Mouse (Mus musculus): ENCODE results near the gene Zfp639. TPM values are rescaled to one million over a fixed set of nuclear protein-coding genes. Genes with fewer than 3 reads are reported as not detected.

Zfp639 gene
- polyA plus RNA-seq, 1 experiment, result 25.6 TPM

DNA sequence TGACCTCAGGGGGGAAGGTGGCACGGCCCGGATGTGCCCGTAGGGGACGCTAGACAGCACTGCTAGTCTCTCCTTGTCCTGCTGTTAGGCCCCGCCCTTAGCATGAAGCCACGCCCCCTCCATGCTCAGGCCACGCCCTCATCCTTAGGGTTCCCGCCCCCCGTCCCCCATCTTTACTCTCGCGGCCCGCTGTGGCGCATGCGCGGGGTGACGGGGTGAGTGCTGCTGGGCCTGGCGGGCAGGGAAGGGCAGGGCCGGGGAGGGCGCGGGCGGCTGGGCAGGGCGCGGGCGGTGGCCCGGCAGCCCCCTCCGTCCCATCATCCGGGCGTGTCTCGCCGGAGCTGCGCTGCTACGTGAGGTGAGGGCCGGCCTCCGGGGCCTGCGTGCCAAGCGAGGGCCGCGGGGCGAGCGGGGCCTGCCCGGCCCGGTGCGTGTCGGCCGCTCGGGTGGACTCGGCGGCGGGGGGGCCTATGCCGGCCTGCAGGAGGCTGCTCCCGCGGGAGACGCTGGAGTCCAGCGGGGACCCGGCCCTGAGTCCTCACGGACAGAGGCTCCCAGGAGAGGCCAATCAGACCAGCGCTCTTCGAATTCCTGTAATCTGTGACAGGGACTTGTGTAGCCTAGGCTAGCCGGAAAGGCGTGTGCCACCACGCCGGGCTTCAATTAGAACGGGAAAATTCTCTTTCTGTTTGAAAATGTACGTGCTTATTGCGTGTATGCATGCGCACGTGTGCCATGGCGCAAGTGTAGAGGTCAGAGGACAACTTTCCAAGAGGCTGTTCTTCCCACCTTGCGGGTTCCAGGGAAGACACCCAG, 524 bp downstream of the Zfp639 start:
- peak overlapping the region; percentile 79 for H3K27ac ChIP-seq (ENCODE audit: control insufficient read depth, insufficient read depth, low read depth, low read length, poor library complexity)
- peaks cover 2% of the 10 kb centered on the region; the same call in 1 of the 2 replicates for H3K4me1 ChIP-seq (ENCODE audit: control insufficient read depth, insufficient read depth, low read length)
- WGBS, result 1% methylated on average over 65 of the region's 69 CpGs
- TF ChIP-seq POLR2A (IDR thresholded peaks at IDR 0.05; ENCODE audit: borderline replicate concordance, control insufficient read depth, low read depth, low read length), result peak; percentile 21; the same call in 1 of the 2 replicates
- TF ChIP-seq CTCF (IDR thresholded peaks at IDR 0.05; ENCODE audit: control insufficient read depth, insufficient read depth, low read length), result peak; percentile 85
- H3K4me3 ChIP-seq (replicated peaks; ENCODE audit: control insufficient read depth, low read depth, low read length), result peak overlapping the region; percentile 67

DNA sequence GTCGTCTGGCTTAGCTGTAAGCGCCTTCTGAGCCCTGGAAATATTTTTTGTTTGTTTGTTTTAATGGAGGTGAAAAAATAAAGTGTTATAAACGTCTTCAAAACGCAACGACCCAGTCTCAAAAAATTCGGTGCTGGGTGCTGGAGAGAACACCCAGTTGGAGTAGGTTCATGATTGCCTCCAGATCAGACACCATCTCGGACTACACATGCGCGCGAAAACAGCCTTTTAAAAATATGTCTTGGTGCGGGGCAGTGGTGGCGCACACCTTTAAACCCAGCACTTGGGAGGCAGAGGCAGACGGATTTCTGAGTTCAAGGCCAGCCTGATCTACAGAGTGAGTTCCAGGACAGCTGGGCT, 1.1 kb downstream of the Zfp639 start:
- 3% methylated on average over 13 of the region's 13 CpGs for WGBS
- TF ChIP-seq CTCF (IDR thresholded peaks at IDR 0.05; ENCODE audit: control insufficient read depth, insufficient read depth, low read length) (no peak), POLR2A (IDR thresholded peaks at IDR 0.05; ENCODE audit: borderline replicate concordance, control insufficient read depth, low read depth, low read length) (no peak)
- H3K4me1 ChIP-seq (ENCODE audit: control insufficient read depth, insufficient read depth, low read length), result peaks cover 2% of the 10 kb centered on the region; the same call in 1 of the 2 replicates
- H3K27ac ChIP-seq (ENCODE audit: control insufficient read depth, insufficient read depth, low read depth, low read length, poor library complexity), result peak overlapping the region; percentile 79
- peak overlapping the region; percentile 67 for H3K4me3 ChIP-seq (replicated peaks; ENCODE audit: control insufficient read depth, low read depth, low read length)

DNA sequence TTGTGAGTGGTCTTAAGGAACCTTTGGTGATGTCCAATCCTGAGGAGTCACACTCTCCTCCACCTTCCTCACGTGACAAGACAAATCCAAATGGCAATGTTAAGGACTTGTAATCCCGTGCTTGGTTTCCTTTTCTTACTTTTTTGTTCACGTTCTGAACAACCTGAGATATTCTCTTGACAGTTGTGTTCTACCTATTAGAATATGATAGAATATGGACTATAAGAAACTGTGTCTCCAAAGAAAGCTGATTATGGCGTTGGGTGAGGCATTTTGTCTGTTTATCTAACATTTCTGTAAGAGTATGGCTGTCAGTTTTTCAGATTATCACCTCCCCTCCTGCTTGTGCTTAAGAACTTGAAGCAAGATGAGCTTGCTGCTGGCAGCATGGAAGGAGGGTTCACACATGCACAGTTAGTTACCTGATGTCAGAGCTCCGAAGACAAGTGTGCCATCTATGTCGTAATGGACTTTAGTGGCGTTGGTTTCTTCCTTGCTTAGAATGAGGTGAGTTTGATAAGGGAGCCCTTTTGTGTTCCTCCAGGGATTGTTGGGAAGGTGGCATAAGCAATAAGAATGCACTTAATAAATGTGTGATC, 2.7 kb downstream of the Zfp639 start:
- peak overlapping the region; percentile 54; the same call in 1 of the 2 replicates for H3K27ac ChIP-seq (ENCODE audit: control insufficient read depth, insufficient read depth, low read depth, low read length, poor library complexity)
- peaks cover 2% of the 10 kb centered on the region; the same call in 1 of the 2 replicates for H3K4me1 ChIP-seq (ENCODE audit: control insufficient read depth, insufficient read depth, low read length)
- peak overlapping the region; percentile 9 for H3K4me3 ChIP-seq (replicated peaks; ENCODE audit: control insufficient read depth, low read depth, low read length)
- 64% methylated on average over 7 of the region's 7 CpGs for WGBS
- TF ChIP-seq POLR2A (IDR thresholded peaks at IDR 0.05; ENCODE audit: borderline replicate concordance, control insufficient read depth, low read depth, low read length) (no peak), CTCF (IDR thresholded peaks at IDR 0.05; ENCODE audit: control insufficient read depth, insufficient read depth, low read length) (no peak)

DNA sequence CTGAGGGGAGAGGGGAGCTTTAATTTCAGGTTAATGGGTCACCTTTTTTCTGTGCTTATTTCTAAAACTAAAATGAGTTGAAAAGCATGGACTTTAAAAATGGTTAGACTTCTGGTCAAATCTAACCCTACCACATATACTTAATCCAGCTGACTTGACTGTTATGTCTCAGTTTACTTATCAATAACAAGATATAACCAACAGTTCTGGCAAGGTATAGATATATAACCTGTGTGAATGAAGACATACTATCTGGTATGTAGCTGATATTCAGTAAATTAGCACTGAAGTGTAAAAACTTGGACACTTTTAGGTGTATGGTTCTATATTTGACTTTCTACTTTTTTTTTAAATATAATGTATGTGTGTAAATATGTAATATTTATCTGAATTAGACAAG, 3.5 kb downstream of the Zfp639 start:
- H3K4me1 ChIP-seq (ENCODE audit: control insufficient read depth, insufficient read depth, low read length), result peaks cover 2% of the 10 kb centered on the region; the same call in 1 of the 2 replicates
- no peak for TF ChIP-seq CTCF (IDR thresholded peaks at IDR 0.05; ENCODE audit: control insufficient read depth, insufficient read depth, low read length)
- no peak for TF ChIP-seq POLR2A (IDR thresholded peaks at IDR 0.05; ENCODE audit: borderline replicate concordance, control insufficient read depth, low read depth, low read length)
- no peak overlapping the region for H3K27ac ChIP-seq (ENCODE audit: control insufficient read depth, insufficient read depth, low read depth, low read length, poor library complexity)
- no peak overlapping the region for H3K4me3 ChIP-seq (replicated peaks; ENCODE audit: control insufficient read depth, low read depth, low read length)

DNA sequence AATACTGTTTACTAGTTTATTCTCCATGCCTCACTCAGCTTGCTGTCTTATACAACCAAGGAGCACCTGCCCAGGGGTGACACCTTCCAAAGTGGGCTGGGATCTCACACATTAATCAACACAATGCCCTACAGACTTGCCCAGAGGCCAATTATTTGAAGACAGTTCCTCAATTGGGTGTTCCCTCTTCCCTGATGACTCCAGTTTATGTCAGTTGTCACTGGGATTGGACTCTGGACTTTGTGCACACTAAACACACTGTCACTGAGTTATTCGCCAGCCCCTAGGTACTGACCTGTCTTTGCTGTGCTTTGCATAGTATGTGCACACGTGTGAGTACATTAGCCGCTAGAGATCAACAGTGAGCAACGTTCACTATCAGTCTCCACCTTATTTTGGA, 17.1 kb downstream of the Zfp639 start:
- Histone ChIP-seq H3K4me1 (ENCODE audit: control insufficient read depth, insufficient read depth, low read length) (no peaks in the 10 kb centered on the region), H3K4me3 (replicated peaks; ENCODE audit: control insufficient read depth, low read depth, low read length) (no peak overlapping the region), H3K27ac (ENCODE audit: control insufficient read depth, insufficient read depth, low read depth, low read length, poor library complexity) (no peak overlapping the region)
- TF ChIP-seq POLR2A (IDR thresholded peaks at IDR 0.05; ENCODE audit: borderline replicate concordance, control insufficient read depth, low read depth, low read length), result no peak
- no peak for TF ChIP-seq CTCF (IDR thresholded peaks at IDR 0.05; ENCODE audit: control insufficient read depth, insufficient read depth, low read length)
- 87% methylated on average over 4 of the region's 4 CpGs for whole genome bisulfite sequencing

DNA sequence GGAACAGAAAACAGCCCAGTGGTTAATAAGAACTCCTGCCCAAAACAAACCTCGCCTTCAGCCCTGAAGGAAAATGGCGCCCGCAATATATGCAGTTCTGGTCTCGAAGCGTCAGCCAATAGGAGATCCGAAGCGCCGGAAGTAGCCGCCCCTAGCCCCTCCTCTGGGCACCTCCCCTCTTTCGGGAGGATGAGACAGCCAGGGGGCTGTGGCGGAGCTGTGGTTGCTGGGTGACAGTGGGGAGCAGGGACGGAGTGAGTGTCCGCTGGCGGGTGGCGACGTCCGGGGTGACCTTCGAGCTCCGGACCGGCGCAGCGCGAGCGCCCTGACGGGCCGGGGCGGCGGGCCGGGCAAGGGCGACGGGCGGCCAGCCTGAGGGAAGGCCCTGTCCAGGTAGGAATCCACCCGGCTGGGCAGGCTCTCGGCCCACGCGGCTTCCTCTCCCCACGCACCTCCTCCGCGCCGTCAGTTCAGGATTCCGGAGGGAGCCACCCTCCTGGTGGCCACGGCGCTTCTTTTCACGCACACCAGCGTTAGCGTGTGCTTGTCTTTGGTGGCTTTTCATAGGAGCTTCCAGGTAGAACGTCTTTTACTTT, 19.3 kb downstream of the Zfp639 start, which contains the start of gene Mfn1:
Gene Mfn1, plus strand, starts transcription at position 163 of the 596 bp plus-strand sequence.
- Histone ChIP-seq H3K27ac (ENCODE audit: control insufficient read depth, insufficient read depth, low read depth, low read length, poor library complexity) (peak within 1 kb of the TSS; percentile 75; the same call in 1 of the 2 replicates), H3K4me1 (ENCODE audit: control insufficient read depth, insufficient read depth, low read length) (no peaks in the 10 kb centered on the region; the same call in 1 of the 2 replicates), H3K4me3 (replicated peaks; ENCODE audit: control insufficient read depth, low read depth, low read length) (peak within 1 kb of the TSS; percentile 93)
- TF ChIP-seq POLR2A (IDR thresholded peaks at IDR 0.05; ENCODE audit: borderline replicate concordance, control insufficient read depth, low read depth, low read length), result peak; percentile 50; the same call in 1 of the 2 replicates
- TF ChIP-seq CTCF (IDR thresholded peaks at IDR 0.05; ENCODE audit: control insufficient read depth, insufficient read depth, low read length), result no peak
- WGBS, result 0% methylated on average over 47 of the region's 47 CpGs

DNA sequence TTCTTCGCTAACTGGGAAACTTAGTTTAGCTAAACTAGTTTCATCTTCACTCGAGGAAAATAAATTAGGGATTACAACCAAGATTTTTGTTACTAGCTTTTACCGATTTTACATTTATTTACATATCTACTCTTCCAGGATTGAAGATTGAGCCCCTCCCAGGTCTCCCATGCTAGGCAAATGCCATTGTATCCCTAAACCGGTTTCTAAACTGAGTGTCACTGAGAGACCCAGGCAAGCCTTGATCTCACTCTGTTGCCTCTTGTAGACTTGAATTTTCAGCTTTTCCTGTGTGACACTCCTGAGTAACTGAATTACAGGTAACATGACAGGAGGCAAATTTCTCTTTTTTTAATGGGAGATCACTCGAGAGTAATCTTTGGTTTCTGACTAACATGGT, 20.0 kb downstream of the Zfp639 start:
- 19% methylated on average over 5 of the region's 5 CpGs for WGBS
- Histone ChIP-seq H3K4me1 (ENCODE audit: control insufficient read depth, insufficient read depth, low read length) (no peaks in the 10 kb centered on the region; the same call in 1 of the 2 replicates), H3K4me3 (replicated peaks; ENCODE audit: control insufficient read depth, low read depth, low read length) (peak overlapping the region; percentile 93), H3K27ac (ENCODE audit: control insufficient read depth, insufficient read depth, low read depth, low read length, poor library complexity) (no peak overlapping the region)
- TF ChIP-seq CTCF (IDR thresholded peaks at IDR 0.05; ENCODE audit: control insufficient read depth, insufficient read depth, low read length) (no peak), POLR2A (IDR thresholded peaks at IDR 0.05; ENCODE audit: borderline replicate concordance, control insufficient read depth, low read depth, low read length) (no peak)

DNA sequence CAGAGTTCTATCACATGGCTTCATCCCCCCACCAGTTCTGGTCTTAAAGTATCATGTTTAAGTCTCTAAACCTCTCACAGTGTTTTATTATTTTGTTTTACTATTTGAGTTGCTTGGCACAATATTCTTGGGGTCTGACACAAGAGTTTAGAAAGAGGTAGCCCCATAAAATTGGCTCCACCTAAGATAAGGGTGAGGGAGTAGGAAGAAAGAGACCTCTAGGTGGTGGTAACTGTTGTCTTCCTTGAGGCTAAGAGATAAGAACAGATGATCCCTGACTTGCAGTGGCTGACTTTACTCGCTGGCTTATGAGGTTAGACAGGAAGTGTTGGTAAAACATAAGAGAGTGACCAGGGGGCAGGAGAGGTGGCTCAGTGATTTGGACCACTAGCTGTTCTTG, 25.6 kb downstream of the Zfp639 start:
- no peak overlapping the region for H3K4me3 ChIP-seq (replicated peaks; ENCODE audit: control insufficient read depth, low read depth, low read length)
- TF ChIP-seq CTCF (IDR thresholded peaks at IDR 0.05; ENCODE audit: control insufficient read depth, insufficient read depth, low read length), result no peak
- no peak for TF ChIP-seq POLR2A (IDR thresholded peaks at IDR 0.05; ENCODE audit: borderline replicate concordance, control insufficient read depth, low read depth, low read length)
- WGBS, result 32% methylated on average over 1 of the region's 1 CpGs
- no peak overlapping the region for H3K27ac ChIP-seq (ENCODE audit: control insufficient read depth, insufficient read depth, low read depth, low read length, poor library complexity)
- no peaks in the 10 kb centered on the region; the same call in 1 of the 2 replicates for H3K4me1 ChIP-seq (ENCODE audit: control insufficient read depth, insufficient read depth, low read length)
